Mouse (Mus musculus) limb, embryonic 12.5 days (tissue): ENCODE data around the gene Hes3. TPM values are rescaled to one million over a fixed set of nuclear protein-coding genes. Genes with fewer than 3 reads are reported as not detected.
A peak's percentile ranks its signal among the peaks of the same experiment; 100 is the strongest.

Experiments used
- ATAC-seq: fragments of 200-750 bp; cut with Nextera tagmentation; 2 replicates; pipeline ENCODE4 v1.8.0; 2017; ENCODE audit warnings: low read depth, moderate TSS enrichment; ENCODE audit not compliant: insufficient number of reproducible peaks, insufficient read depth, low FRiP score, low TSS enrichment
- H3K27ac ChIP-seq: fragments of 300-500 bp; sonication (generic); 2 replicates; pipeline ENCODE4 v1.5.1; 2016; ENCODE audit warnings: mild to moderate bottlenecking, moderate library complexity
- H3K27me3 ChIP-seq: fragments of 300-500 bp; sonication (generic); 2 replicates; pipeline ENCODE4 v1.6.1; 2016; ENCODE audit warnings: mild to moderate bottlenecking, moderate library complexity
- H3K36me3 ChIP-seq: fragments of 300-500 bp; sonication (generic); 2 replicates; pipeline ENCODE4 v1.6.1; 2016; ENCODE audit warnings: mild to moderate bottlenecking, moderate library complexity
- H3K4me1 ChIP-seq: fragments of 300-500 bp; sonication (generic); replicated peaks from 2 replicates; pipeline ENCODE4 v1.6.1; 2016
- H3K4me2 ChIP-seq: fragments of 300-500 bp; sonication (generic); 2 replicates; pipeline ENCODE4 v1.6.1; 2016; ENCODE audit warnings: mild to moderate bottlenecking, moderate library complexity
- H3K4me3 ChIP-seq: fragments of 300-500 bp; sonication (generic); replicated peaks from 2 replicates; pipeline ENCODE4 v1.5.1; 2016; ENCODE audit warnings: mild to moderate bottlenecking
- H3K9ac ChIP-seq: fragments of 300-500 bp; sonication (generic); replicated peaks from 2 replicates; pipeline ENCODE4 v1.6.1; 2016; ENCODE audit warnings: mild to moderate bottlenecking, moderate library complexity
- H3K9me3 ChIP-seq: fragments of 300-500 bp; sonication (generic); 2 replicates; pipeline ENCODE4 v1.6.1; 2016; ENCODE audit warnings: mild to moderate bottlenecking, moderate library complexity
- WGBS: fragments of 180-500 bp; shearing (Covaris S2); methylation state at CpG from one replicate; pipeline ENCODE4 v1.1.7; 2016; 5-methylcytosine and 5-hydroxymethylcytosine counted together
- polyA plus RNA-seq: library from polyadenylated mRNA; unstranded; fragments of >200 nt; fragmentation: Nextera tagmentation; extraction: Ambion mirVana; gene quantifications from 2 replicates; pipeline ENCODE4 v1.2.1, GENCODE M21; 2016

Hes3 gene
- polyA plus RNA-seq, result not detected in 2 replicates

- Histone ChIP-seq H3K9me3 (peaks cover 2% of the 10 kb centered on the region; the same call in 1 of the 2 replicates), H3K27me3 (peaks cover 91% of the 10 kb centered on the region), H3K4me2 (peak within 1 kb of the TSS; percentile 66), H3K36me3 (no peaks in the 10 kb centered on the region), H3K4me3 (peak within 1 kb of the TSS; percentile 37), H3K4me1 (peaks cover 21% of the 10 kb centered on the region), H3K27ac (no peak within 1 kb of the TSS), H3K9ac (peak within 1 kb of the TSS; percentile 52)
- WGBS, result 35% methylated on average over 6 of the region's 6 CpGs
- no peak for ATAC-seq
Measured at GRCm38 (mm10) chr4:152291562-152291961, at the start of gene Hes3. TSS of gene Hes3 (minus strand) at chr4:152291662.

GRCm38 (mm10) chr4:152340584-152341284, 49.3 kb upstream of the Hes3 start:
- peaks cover 88% of the 10 kb centered on the region for H3K27me3 ChIP-seq
- H3K9me3 ChIP-seq, result no peaks in the 10 kb centered on the region
- 35% methylated on average over 15 of the region's 15 CpGs for WGBS

GRCm38 (mm10) chr4:152339293-152339790, 47.9 kb upstream of the Hes3 start:
- peak overlapping the region; percentile 66 for H3K9ac ChIP-seq
- peak overlapping the region; percentile 99 for H3K4me2 ChIP-seq
- H3K9me3 ChIP-seq, result no peaks in the 10 kb centered on the region
- H3K4me1 ChIP-seq, result peaks cover 16% of the 10 kb centered on the region
- no peak for ATAC-seq
- H3K27ac ChIP-seq, result no peak overlapping the region
- H3K4me3 ChIP-seq, result peak overlapping the region; percentile 62
- H3K36me3 ChIP-seq, result peaks cover 18% of the 10 kb centered on the region
- 2% methylated on average over 13 of the region's 26 CpGs for WGBS
- H3K27me3 ChIP-seq, result peaks cover 90% of the 10 kb centered on the region

More at GRCm38 (mm10) chr4:152340584-152341284, 49.3 kb upstream of the Hes3 start:
- no peak overlapping the region for H3K9ac ChIP-seq
- peaks cover 5% of the 10 kb centered on the region for H3K36me3 ChIP-seq
- H3K4me3 ChIP-seq, result no peak overlapping the region
- no peak overlapping the region for H3K27ac ChIP-seq
- peaks cover 16% of the 10 kb centered on the region for H3K4me1 ChIP-seq
- H3K4me2 ChIP-seq, result no peak overlapping the region
- ATAC-seq, result no peak

GRCm38 (mm10) chr4:152338419-152339292, 47.2 kb upstream of the Hes3 start, which contains the start of gene Chd5:
TSS of gene Chd5 (plus strand) at chr4:152338651.
- no peaks in the 10 kb centered on the region for H3K9me3 ChIP-seq
- peaks cover 84% of the 10 kb centered on the region for H3K27me3 ChIP-seq
- peak within 1 kb of the TSS; percentile 66 for H3K9ac ChIP-seq
- H3K4me3 ChIP-seq, result peak within 1 kb of the TSS; percentile 62
- 2% methylated on average over 85 of the region's 120 CpGs for WGBS
- peaks cover 25% of the 10 kb centered on the region for H3K36me3 ChIP-seq
- H3K4me2 ChIP-seq, result peak within 1 kb of the TSS; percentile 99
- H3K4me1 ChIP-seq, result peaks cover 16% of the 10 kb centered on the region
- no peak within 1 kb of the TSS for H3K27ac ChIP-seq
- no peak for ATAC-seq

GRCm38 (mm10) chr4:152337772-152338171, 46.3 kb upstream of the Hes3 start:
- H3K4me2 ChIP-seq, result no peak overlapping the region
- peaks cover 76% of the 10 kb centered on the region for H3K27me3 ChIP-seq
- ATAC-seq, result no peak
- H3K4me3 ChIP-seq, result no peak overlapping the region
- H3K9me3 ChIP-seq, result no peaks in the 10 kb centered on the region
- WGBS, result 32% methylated on average over 6 of the region's 6 CpGs
- H3K27ac ChIP-seq, result no peak overlapping the region
- H3K4me1 ChIP-seq, result peaks cover 16% of the 10 kb centered on the region
- H3K36me3 ChIP-seq, result peaks cover 34% of the 10 kb centered on the region
- H3K9ac ChIP-seq, result no peak overlapping the region

GRCm38 (mm10) chr4:152333587-152333986, 42.1 kb upstream of the Hes3 start:
- 95% methylated on average over 12 of the region's 12 CpGs for WGBS
- Histone ChIP-seq H3K9ac (no peak overlapping the region), H3K9me3 (no peaks in the 10 kb centered on the region), H3K4me2 (no peak overlapping the region), H3K27me3 (peaks cover 35% of the 10 kb centered on the region), H3K27ac (no peak overlapping the region), H3K4me1 (peaks cover 2% of the 10 kb centered on the region), H3K36me3 (peaks cover 76% of the 10 kb centered on the region), H3K4me3 (no peak overlapping the region)
- ATAC-seq, result no peak

- Histone ChIP-seq H3K4me1 (no peaks in the 10 kb centered on the region; the same call in 1 of the 2 replicates), H3K9ac (no peak overlapping the region), H3K27ac (0 out of 2 replicates have a peak overlapping the region, but pooled peaks have one; percentile 25), H3K4me3 (no peak overlapping the region), H3K36me3 (peaks cover 82% of the 10 kb centered on the region), H3K4me2 (no peak overlapping the region), H3K27me3 (peaks cover 28% of the 10 kb centered on the region), H3K9me3 (no peaks in the 10 kb centered on the region)
- ATAC-seq, result no peak
- WGBS, result 46% methylated on average over 2 of the region's 2 CpGs
Measured at GRCm38 (mm10) chr4:152332952-152333351, 41.5 kb upstream of the Hes3 start.

GRCm38 (mm10) chr4:152328691-152329090, 37.2 kb upstream of the Hes3 start:
- Histone ChIP-seq H3K4me1 (peaks cover 13% of the 10 kb centered on the region), H3K36me3 (peaks cover 64% of the 10 kb centered on the region)
- WGBS, result 78% methylated on average over 6 of the region's 6 CpGs

GRCm38 (mm10) chr4:152326543-152326942, 35.1 kb upstream of the Hes3 start:
- H3K27me3 ChIP-seq, result peaks cover 3% of the 10 kb centered on the region; the same call in 1 of the 2 replicates
- H3K4me3 ChIP-seq, result peak overlapping the region; percentile 97
- WGBS, result 2% methylated on average over 11 of the region's 11 CpGs
- no peak overlapping the region for H3K27ac ChIP-seq
- no peak for ATAC-seq
- peaks cover 13% of the 10 kb centered on the region for H3K4me1 ChIP-seq
- peak overlapping the region; percentile 80 for H3K4me2 ChIP-seq
- H3K9me3 ChIP-seq, result no peaks in the 10 kb centered on the region
- H3K9ac ChIP-seq, result peak overlapping the region; percentile 95
- peaks cover 42% of the 10 kb centered on the region for H3K36me3 ChIP-seq

More at GRCm38 (mm10) chr4:152328691-152329090, 37.2 kb upstream of the Hes3 start:
- Histone ChIP-seq H3K4me3 (no peak overlapping the region), H3K9me3 (no peaks in the 10 kb centered on the region), H3K27me3 (no peaks in the 10 kb centered on the region), H3K9ac (no peak overlapping the region), H3K4me2 (no peak overlapping the region), H3K27ac (no peak overlapping the region)
- no peak for ATAC-seq

- Histone ChIP-seq H3K9me3 (no peaks in the 10 kb centered on the region), H3K9ac (peak within 1 kb of the TSS; percentile 95), H3K4me2 (peak within 1 kb of the TSS; percentile 80), H3K27ac (peak within 1 kb of the TSS; percentile 77), H3K27me3 (peaks cover 9% of the 10 kb centered on the region), H3K4me3 (peak within 1 kb of the TSS; percentile 97), H3K36me3 (peaks cover 35% of the 10 kb centered on the region), H3K4me1 (peaks cover 13% of the 10 kb centered on the region)
- ATAC-seq, result peak; percentile 95
- WGBS, result under 1% methylated on average over 70 of the region's 70 CpGs
Measured at GRCm38 (mm10) chr4:152325574-152326411, 34.3 kb upstream of the Hes3 start, which contains the start of gene Rpl22. TSS of gene Rpl22 (plus strand) at chr4:152325742.
